Mouse (Mus musculus) layer of hippocampus, postnatal 14 days (tissue): ENCODE results near the gene Bmpr2. TPM values are rescaled to one million over a fixed set of nuclear protein-coding genes. Genes with fewer than 3 reads are reported as not detected.

Experiments used
- DNase-seq, 2 experiments: peaks; one replicate each; pipeline ENCODE4 v3.0.0; 2021 to 2022; ENCODE audit warnings: low spot score in 2 of 2, mixed read lengths in 1 of 2
- total RNA-seq, 2 experiments: library from RNA; stranded (reverse); gene quantifications; 2 replicates each; pipeline ENCODE4 v1.2.3; 2021

The Bmpr2 gene
- total RNA-seq, 2 experiments from 2014 or later = 94.2 to 102 TPM

DNA sequence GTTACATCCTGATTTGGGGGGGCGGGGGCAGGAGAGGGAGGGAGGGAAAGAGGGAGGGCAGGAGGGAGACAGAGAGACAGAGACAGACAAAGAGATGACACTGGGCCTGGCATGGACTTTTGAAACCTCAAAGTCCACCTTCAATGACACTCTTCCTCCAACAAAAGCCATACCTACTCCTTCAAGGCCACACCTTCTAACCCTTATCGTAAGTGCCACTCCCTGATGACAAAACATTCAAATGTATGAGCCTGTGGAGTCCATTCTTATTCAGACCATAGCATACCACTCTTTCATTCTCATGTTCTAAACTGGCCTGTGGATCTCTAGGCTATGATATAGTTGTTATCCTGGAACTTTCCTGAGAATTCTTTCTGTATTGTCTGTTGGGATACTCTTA lies 161.2 kb downstream of the Bmpr2 start:
- DNase-seq = no peak

DNA sequence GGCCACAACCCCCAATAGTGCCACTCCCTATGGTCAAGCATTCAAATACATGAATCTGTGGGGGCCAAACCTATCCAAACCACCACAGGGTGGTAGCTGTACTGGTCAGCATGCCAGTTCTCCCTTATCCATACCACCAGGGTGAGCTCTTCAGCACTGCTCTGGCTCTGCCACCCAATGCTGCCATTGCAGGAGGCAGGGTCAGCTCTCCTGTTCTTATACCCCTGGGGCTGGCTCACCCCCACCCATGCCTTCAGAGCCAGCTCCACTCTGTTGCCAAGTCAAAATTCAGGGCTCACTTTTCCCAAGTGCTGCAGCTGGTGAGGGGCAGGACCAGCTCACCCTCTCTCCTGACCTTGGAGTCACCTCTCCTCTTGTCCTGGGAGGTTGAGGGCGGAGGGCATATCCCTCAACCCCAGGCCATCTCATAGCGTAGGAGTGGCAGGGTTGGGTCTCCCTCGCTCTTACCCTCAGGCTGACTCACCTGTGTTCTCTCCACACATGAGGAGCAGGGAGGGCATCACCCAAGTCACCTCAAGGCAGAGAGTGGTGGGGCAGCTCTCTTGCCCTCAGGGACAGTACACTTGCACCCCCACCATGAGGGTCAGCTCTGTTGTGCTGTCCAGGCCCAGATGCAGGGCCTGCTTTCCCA lies 162.9 kb downstream of the Bmpr2 start:
- DNase-seq = no peak

DNA sequence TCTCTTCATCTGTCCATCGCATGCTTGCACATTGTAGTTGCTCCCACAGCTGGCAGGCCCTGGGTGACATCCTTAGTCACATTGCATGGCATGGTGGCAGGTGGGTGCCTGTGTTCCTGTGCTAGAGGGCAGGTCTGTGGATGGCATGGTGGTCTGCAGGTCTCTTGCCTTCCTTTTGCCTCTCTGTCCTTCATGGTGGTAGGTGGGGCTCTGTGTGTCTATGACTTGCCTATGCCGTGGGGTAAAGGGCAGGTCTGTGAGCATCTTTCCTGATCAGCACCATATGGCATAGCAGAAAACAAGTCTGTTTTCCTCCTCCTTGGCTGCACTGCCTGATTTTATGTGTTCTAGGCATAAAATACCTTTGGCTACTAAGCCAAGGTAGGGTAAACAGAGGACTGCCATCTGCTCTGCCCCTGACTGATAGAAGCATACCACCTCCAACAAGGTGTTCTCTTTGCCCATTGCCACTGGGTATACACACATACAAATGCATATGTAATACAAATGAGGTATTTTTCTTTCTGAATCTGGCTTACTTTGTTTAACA lies 164.0 kb downstream of the Bmpr2 start:
- DNase-seq = no peak

Other genes with a start within 250 kb of the Bmpr2 start
- 10 to 100 TPM; 10.2 to 11.5 TPM for gene Gm973, start 247.1 kb upstream of the Bmpr2 start, total RNA-seq
- 100 to 1,000 TPM; 101 to 105 TPM for gene Sumo1, start 92.6 kb upstream of the Bmpr2 start, total RNA-seq
- gene Nop58, start 78.4 kb upstream of the Bmpr2 start, total RNA-seq = 10 to 100 TPM; 64.1 to 68.6 TPM
- 10 to 100 TPM; 51.4 to 52.5 TPM for gene Fam117b, start 149.6 kb downstream of the Bmpr2 start, total RNA-seq